Mouse (Mus musculus): ENCODE results near the gene Rnd3. TPM values are rescaled to one million over a fixed set of nuclear protein-coding genes. Genes with fewer than 3 reads are reported as not detected.

The Rnd3 gene
- polyA plus RNA-seq, 1 experiment from 2014 or later: 33.1 TPM

DNA sequence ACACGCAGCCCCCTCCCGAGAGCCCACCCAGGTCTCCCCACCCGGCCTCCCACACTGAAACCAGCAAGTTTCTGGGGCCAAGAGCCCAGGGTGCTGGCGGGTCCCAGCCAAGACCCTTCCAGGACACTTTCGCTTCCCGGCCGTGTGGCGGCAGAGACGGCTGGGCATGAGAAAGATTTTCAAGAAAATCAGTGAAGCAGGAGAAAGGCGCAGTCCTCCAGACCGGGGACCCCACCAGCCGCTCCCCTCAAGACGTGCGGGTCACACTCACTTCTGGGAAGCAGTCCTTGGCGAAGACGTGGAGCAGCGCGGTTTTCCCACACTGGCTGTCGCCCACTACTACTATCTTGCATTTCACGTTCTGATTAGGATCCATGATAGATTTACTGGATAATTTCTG, 457 bp downstream of the Rnd3 start:
- Histone ChIP-seq H3K4me3 (ENCODE audit: low read depth, low read length) (peak overlapping the region; percentile 72), H3K4me2 (peak overlapping the region; percentile 81), H3K4me1 (replicated peaks; ENCODE audit: control insufficient read depth, insufficient read depth, low read length) (peaks cover 7% of the 10 kb centered on the region), H3K9me3 (ENCODE audit: control insufficient read depth, low read length) (no peaks in the 10 kb centered on the region), H3K36me3 (ENCODE audit: control insufficient read depth, insufficient read depth, low read length) (no peaks in the 10 kb centered on the region), H3K27ac (ENCODE audit: low read depth, low read length) (peak overlapping the region; percentile 68), H3K9ac (ENCODE audit: low read depth, low read length) (peak overlapping the region; percentile 77), H3K27me3 (replicated peaks; ENCODE audit: control insufficient read depth, insufficient read depth, low read length) (peaks cover 12% of the 10 kb centered on the region)
- DNase-seq (ENCODE audit: low spot score) (peak; percentile 58), ATAC-seq (replicated peaks; ENCODE audit: low FRiP score) (no peak)
- 0% methylated on average over 20 of the region's 20 CpGs for WGBS

DNA sequence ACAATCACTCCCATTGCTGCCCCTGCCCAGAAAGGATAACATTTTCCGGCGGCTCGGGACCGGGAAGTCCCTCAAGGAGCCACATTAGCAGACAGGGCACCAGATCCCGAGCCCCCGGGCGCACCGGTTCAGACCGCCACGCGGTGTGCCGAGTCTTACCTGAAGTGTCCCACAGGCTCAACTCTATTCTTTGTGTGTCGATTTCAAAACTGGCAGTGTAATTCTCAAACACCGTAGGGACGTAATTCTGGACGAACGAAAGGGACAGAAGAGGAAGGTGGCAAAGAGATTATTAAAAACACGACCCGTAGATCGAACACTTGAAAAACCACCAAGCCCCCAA, 875 bp downstream of the Rnd3 start:
- Histone ChIP-seq H3K4me3 (ENCODE audit: low read depth, low read length) (peak overlapping the region; percentile 72), H3K9ac (ENCODE audit: low read depth, low read length) (peak overlapping the region; percentile 77), H3K36me3 (ENCODE audit: control insufficient read depth, insufficient read depth, low read length) (no peaks in the 10 kb centered on the region), H3K4me2 (peak overlapping the region; percentile 81), H3K27me3 (replicated peaks; ENCODE audit: control insufficient read depth, insufficient read depth, low read length) (peaks cover 12% of the 10 kb centered on the region), H3K27ac (ENCODE audit: low read depth, low read length) (peak overlapping the region; percentile 68), H3K4me1 (replicated peaks; ENCODE audit: control insufficient read depth, insufficient read depth, low read length) (peaks cover 7% of the 10 kb centered on the region), H3K9me3 (ENCODE audit: control insufficient read depth, low read length) (no peaks in the 10 kb centered on the region)
- ATAC-seq (replicated peaks; ENCODE audit: low FRiP score) (peak; percentile 4; the same call in 1 of the 2 replicates), DNase-seq (ENCODE audit: low spot score) (no peak)
- WGBS: 0% methylated on average over 20 of the region's 20 CpGs

DNA sequence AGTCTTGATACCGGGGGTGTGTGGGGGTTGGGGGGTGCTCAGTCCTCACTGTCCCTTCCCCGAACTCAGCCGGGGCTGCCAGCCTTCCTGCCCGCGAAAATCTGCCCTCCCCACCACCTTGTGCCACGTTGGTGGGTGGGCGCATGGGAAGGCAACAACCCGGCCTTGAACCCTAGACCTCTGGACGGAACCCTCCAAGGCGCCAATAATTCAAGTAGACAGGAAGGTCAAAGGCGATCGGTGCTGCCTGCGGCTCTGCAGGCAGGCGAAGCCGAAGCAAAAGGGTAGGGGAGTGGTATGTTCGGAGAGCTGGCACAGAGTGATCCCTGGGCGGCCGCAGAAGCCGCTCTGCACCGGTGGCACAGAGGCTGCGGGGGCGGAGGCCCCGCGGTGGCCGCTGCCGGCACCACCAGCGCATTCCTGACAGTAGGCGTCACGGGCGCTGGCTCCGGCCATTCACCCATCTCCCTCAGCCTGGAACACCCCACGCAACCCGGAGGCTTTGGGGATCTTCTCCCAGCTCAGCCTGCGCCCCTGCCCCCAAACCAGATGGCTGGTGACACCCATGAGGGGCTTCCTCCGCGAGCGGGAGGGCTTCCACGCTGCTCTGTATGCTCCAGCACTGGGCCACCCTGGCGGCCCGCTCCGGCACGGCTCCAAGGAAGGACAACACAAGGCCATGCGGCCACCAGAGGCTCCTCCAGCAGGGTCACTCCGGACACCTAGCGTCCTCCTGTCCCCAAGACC, 1.4 kb downstream of the Rnd3 start:
- peak; percentile 71 for DNase-seq (ENCODE audit: low spot score)

DNA sequence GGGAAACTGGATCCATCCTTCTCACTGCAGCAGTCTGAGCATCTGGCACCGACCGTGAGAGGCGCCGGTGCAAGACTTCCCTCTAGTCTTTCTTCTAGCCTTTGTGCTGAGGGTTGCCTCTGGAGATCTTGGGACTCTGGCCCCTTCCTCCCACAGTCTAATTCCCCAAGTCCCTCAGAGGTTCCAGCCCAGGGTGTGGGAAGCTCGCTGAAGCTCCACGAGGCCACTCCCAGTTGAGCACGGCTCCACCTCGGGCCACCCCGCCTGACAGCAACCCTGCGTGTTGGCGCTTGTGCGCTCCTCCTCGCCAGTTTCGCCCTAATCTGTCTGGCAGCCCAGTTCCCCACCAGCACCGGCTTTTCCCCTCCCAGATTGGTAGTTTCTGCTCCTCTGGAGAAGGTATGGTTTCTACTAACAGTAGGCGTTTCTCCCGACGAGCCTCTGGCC, 2.0 kb downstream of the Rnd3 start:
- ATAC-seq (replicated peaks; ENCODE audit: low FRiP score) (peak; percentile 30), DNase-seq (ENCODE audit: low spot score) (peak; percentile 61)
- WGBS: under 1% methylated on average over 18 of the region's 18 CpGs
- Histone ChIP-seq H3K9ac (ENCODE audit: low read depth, low read length) (peak overlapping the region; percentile 77), H3K36me3 (ENCODE audit: control insufficient read depth, insufficient read depth, low read length) (no peaks in the 10 kb centered on the region), H3K4me2 (peak overlapping the region; percentile 81), H3K27ac (ENCODE audit: low read depth, low read length) (peak overlapping the region; percentile 68), H3K4me3 (ENCODE audit: low read depth, low read length) (peak overlapping the region; percentile 72), H3K4me1 (replicated peaks; ENCODE audit: control insufficient read depth, insufficient read depth, low read length) (peaks cover 13% of the 10 kb centered on the region), H3K27me3 (replicated peaks; ENCODE audit: control insufficient read depth, insufficient read depth, low read length) (peaks cover 12% of the 10 kb centered on the region), H3K9me3 (ENCODE audit: control insufficient read depth, low read length) (no peaks in the 10 kb centered on the region)

More for the DNA sequence above, 1.4 kb downstream of the Rnd3 start:
- Histone ChIP-seq H3K4me3 (ENCODE audit: low read depth, low read length) (peak overlapping the region; percentile 72), H3K4me2 (peak overlapping the region; percentile 81), H3K9me3 (ENCODE audit: control insufficient read depth, low read length) (no peaks in the 10 kb centered on the region), H3K36me3 (ENCODE audit: control insufficient read depth, insufficient read depth, low read length) (no peaks in the 10 kb centered on the region), H3K27ac (ENCODE audit: low read depth, low read length) (peak overlapping the region; percentile 68), H3K9ac (ENCODE audit: low read depth, low read length) (peak overlapping the region; percentile 77), H3K4me1 (replicated peaks; ENCODE audit: control insufficient read depth, insufficient read depth, low read length) (peaks cover 10% of the 10 kb centered on the region), H3K27me3 (replicated peaks; ENCODE audit: control insufficient read depth, insufficient read depth, low read length) (peaks cover 12% of the 10 kb centered on the region)
- ATAC-seq (replicated peaks; ENCODE audit: low FRiP score): peak; percentile 56
- 0% methylated on average over 45 of the region's 45 CpGs for WGBS

DNA sequence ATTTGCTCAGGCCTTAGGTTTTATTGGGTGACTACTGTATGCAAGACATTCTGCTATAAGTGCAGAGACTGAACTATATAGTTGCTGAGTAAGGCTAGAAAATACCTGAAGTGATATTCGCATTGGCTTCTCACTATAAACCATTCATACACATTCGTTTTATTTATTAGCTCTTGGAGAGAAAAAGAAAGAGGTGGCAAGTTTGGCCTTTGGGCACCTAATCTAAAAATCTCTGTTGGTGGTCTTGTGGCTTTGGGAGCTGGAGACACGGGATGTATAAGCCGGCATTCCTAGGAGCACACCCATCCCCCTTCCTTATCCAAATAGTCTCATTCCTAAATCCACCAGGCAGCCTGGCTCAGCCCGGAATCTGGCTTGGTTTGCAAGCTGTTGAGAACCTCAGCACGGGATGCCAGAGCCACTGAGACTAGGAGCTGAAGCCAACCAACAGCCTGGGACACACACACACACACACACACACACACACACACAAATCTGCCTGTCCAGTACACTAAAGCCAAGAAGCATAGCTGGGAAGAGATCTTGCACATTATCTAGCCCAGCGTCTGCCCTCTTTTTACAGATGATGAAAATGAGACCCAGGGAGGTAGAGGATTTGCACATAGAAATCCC, 3.0 kb downstream of the Rnd3 start:
- Histone ChIP-seq H3K4me3 (ENCODE audit: low read depth, low read length) (peak overlapping the region; percentile 72), H3K36me3 (ENCODE audit: control insufficient read depth, insufficient read depth, low read length) (no peaks in the 10 kb centered on the region), H3K4me1 (replicated peaks; ENCODE audit: control insufficient read depth, insufficient read depth, low read length) (peaks cover 15% of the 10 kb centered on the region), H3K4me2 (peak overlapping the region; percentile 81), H3K9ac (ENCODE audit: low read depth, low read length) (peak overlapping the region; percentile 34; the same call in 1 of the 2 replicates), H3K9me3 (ENCODE audit: control insufficient read depth, low read length) (no peaks in the 10 kb centered on the region), H3K27ac (ENCODE audit: low read depth, low read length) (no peak overlapping the region), H3K27me3 (replicated peaks; ENCODE audit: control insufficient read depth, insufficient read depth, low read length) (peaks cover 12% of the 10 kb centered on the region)
- ATAC-seq (replicated peaks; ENCODE audit: low FRiP score): no peak
- 28% methylated on average over 7 of the region's 7 CpGs for WGBS
- DNase-seq (ENCODE audit: low spot score): no peak

DNA sequence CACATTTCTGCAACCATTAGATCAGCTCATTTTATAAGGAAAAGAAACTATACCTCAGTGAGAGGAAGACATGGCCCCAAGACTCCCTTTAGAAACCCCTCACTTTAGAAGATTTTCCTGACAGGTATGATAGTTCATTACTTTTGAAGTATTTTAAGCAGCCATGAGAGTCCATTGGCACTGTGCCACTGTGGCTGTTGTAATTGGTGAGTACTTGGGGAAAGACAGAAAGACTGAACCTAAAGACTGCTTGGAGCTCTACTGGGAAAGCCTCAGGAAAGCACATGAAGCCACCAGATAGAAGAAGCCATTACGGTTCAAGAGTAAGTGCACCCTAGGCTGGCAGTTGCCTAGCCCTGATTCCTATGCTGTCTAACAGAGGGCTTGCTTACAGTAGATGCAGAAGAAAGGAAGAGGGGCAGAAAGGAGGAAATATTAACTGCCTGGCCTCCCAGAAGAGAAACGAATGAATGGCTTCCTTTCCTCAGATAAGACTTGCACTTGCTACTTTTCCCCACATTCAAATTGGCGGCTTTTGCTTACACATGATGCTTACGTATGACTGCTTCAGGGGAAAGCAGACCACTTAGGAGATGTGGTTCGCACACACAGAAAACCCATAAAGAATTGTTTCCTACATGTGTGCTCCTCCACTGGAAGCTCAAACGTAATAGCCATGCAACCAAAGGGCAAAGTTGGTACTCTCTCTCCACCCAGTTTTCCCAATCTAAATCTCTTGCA, 4.4 kb downstream of the Rnd3 start:
- Histone ChIP-seq H3K9ac (ENCODE audit: low read depth, low read length) (no peak overlapping the region), H3K4me3 (ENCODE audit: low read depth, low read length) (no peak overlapping the region), H3K4me2 (peak overlapping the region; percentile 42), H3K27ac (ENCODE audit: low read depth, low read length) (no peak overlapping the region), H3K9me3 (ENCODE audit: control insufficient read depth, low read length) (no peaks in the 10 kb centered on the region), H3K27me3 (replicated peaks; ENCODE audit: control insufficient read depth, insufficient read depth, low read length) (peaks cover 12% of the 10 kb centered on the region), H3K4me1 (replicated peaks; ENCODE audit: control insufficient read depth, insufficient read depth, low read length) (peaks cover 15% of the 10 kb centered on the region), H3K36me3 (ENCODE audit: control insufficient read depth, insufficient read depth, low read length) (no peaks in the 10 kb centered on the region)
- ATAC-seq (replicated peaks; ENCODE audit: low FRiP score) (no peak), DNase-seq (ENCODE audit: low spot score) (no peak)
- 51% methylated on average over 6 of the region's 6 CpGs for WGBS

DNA sequence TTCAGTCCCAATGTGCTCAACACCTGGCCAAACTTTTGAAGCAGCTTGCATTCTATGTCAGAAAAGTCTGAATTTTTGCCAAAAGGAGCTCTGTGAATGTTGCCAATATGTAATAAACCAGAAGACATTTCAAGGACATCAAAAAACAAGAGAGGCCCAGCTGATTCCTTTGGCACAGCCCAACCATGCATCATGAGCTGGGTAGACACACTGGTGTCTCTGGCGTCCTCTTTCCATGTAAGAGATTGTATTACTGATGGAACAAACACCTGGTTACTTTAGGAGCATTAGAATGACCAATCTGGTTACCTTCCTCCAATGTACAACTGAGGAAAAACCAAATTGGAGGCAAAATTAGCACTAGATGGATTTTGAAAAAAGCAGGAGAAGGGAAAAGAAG, 6.5 kb downstream of the Rnd3 start:
- no peak for DNase-seq (ENCODE audit: low spot score)
- no peak overlapping the region for H3K27ac ChIP-seq (ENCODE audit: low read depth, low read length)

DNA sequence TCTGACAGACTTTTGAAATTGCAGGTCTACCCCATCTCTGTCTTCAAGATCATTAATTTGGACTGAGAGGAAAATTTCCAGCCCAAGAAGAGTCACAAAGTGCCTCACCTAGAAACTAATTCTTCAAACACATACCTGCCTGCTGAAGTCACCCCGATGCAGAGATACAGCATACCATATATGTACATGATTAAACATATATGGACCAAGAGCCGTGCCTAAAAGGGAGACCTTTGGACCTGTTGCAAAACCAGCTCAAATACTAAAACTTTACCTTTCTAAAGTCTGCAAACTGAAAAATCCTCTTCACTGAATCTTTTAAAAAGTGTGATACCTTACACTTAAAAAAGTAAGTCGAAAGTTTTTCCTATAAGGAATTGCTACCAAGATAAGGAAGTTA, 7.6 kb downstream of the Rnd3 start:
- no peak for ATAC-seq (replicated peaks; ENCODE audit: low FRiP score)
- Histone ChIP-seq H3K4me1 (replicated peaks; ENCODE audit: control insufficient read depth, insufficient read depth, low read length) (peaks cover 24% of the 10 kb centered on the region), H3K4me3 (ENCODE audit: low read depth, low read length) (no peak overlapping the region), H3K4me2 (peak overlapping the region; percentile 48), H3K9ac (ENCODE audit: low read depth, low read length) (no peak overlapping the region), H3K9me3 (ENCODE audit: control insufficient read depth, low read length) (no peaks in the 10 kb centered on the region), H3K36me3 (ENCODE audit: control insufficient read depth, insufficient read depth, low read length) (no peaks in the 10 kb centered on the region), H3K27me3 (replicated peaks; ENCODE audit: control insufficient read depth, insufficient read depth, low read length) (no peaks in the 10 kb centered on the region), H3K27ac (ENCODE audit: low read depth, low read length) (0 out of 2 replicates have a peak overlapping the region, but pooled peaks have one; percentile 8)
- WGBS: 50% methylated on average over 3 of the region's 3 CpGs
- DNase-seq (ENCODE audit: low spot score): no peak

More for the DNA sequence above, 6.5 kb downstream of the Rnd3 start:
- Histone ChIP-seq H3K4me2 (peak overlapping the region; percentile 48; the same call in 1 of the 2 replicates), H3K4me1 (replicated peaks; ENCODE audit: control insufficient read depth, insufficient read depth, low read length) (peaks cover 24% of the 10 kb centered on the region), H3K9ac (ENCODE audit: low read depth, low read length) (no peak overlapping the region), H3K27me3 (replicated peaks; ENCODE audit: control insufficient read depth, insufficient read depth, low read length) (peaks cover 7% of the 10 kb centered on the region), H3K4me3 (ENCODE audit: low read depth, low read length) (no peak overlapping the region), H3K9me3 (ENCODE audit: control insufficient read depth, low read length) (no peaks in the 10 kb centered on the region), H3K36me3 (ENCODE audit: control insufficient read depth, insufficient read depth, low read length) (no peaks in the 10 kb centered on the region)
- no peak for ATAC-seq (replicated peaks; ENCODE audit: low FRiP score)
- 49% methylated on average over 1 of the region's 1 CpGs for WGBS

Measured in liver, embryonic 11.5 days (tissue).